21 mouse cellular contexts compared by ENCODE assay signal in the genomic region with DNA sequence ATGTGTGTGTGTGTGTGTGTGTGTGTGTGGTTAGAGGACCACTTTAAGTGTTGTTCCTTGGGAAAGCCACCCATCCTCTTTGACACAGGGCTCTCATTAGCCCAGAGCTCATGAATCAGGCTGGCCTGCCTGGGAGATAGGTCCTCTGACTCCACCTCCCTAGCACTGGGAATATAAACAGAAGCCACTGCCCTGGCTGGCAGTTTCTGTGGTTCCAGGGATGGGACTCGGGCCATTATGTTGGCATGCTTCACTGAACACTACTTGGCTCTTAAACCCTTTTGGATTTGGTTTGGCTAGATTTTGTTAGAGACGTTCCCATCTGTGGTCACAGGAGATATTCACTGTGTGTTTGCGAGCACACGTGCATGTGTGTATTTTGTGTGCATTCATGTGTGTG.
A peak's percentile ranks its signal among the peaks of the same experiment; 100 is the strongest.
DNase-seq lines count a peak whose midpoint lies in the region; ATAC-seq and TF ChIP-seq lines count a peak whose summit lies in the region.
"Had no signal": no experiment of that assay in that cellular context is flagged by ENCODE, and none has a peak within 500 bp of the region (broad histone marks: within the 10 kb centered on the region; RNA-seq: fewer than 3 reads in every experiment).

No protein-coding gene starts in this region.

- 80% methylated on average over 4 of the region's 4 CpGs for WGBS in hindbrain, embryonic 13.5 days
- WGBS in hindbrain, embryonic 12.5 days = 83% methylated on average over 4 of the region's 4 CpGs
- 74% methylated on average over 4 of the region's 4 CpGs for WGBS in neural tube, embryonic 13.5 days
- 80% methylated on average over 4 of the region's 4 CpGs for WGBS in liver, postnatal 0 days (ENCODE audit: insufficient replicate concordance)

- no peak for ATAC-seq in hindbrain, embryonic 13.5 days (ENCODE audit: low FRiP score)
- no peak for ATAC-seq in hindbrain, embryonic 12.5 days (ENCODE audit: low FRiP score)
- ATAC-seq in neural tube, embryonic 13.5 days (ENCODE audit: low read depth) = peak; percentile 53; the same call in 1 of the 2 replicates
- no peak for ATAC-seq in liver, postnatal 0 days
- ATAC-seq: intestine, postnatal 0 days had no signal

- TF ChIP-seq CTCF in liver, postnatal 0 days (IDR thresholded peaks at IDR 0.05; ENCODE audit: low read depth) = no peak

- no peak overlapping the region for H3K4me2 ChIP-seq in hindbrain, embryonic 13.5 days
- no peak overlapping the region for H3K4me2 ChIP-seq in hindbrain, embryonic 12.5 days (replicated peaks)
- H3K4me2 ChIP-seq in neural tube, embryonic 13.5 days = no peak overlapping the region
- no peak overlapping the region for H3K4me2 ChIP-seq in liver, postnatal 0 days (ENCODE audit: low read depth, low read length)
- H3K4me2 ChIP-seq: embryonic facial prominence, embryonic 12.5 days; heart, embryonic 12.5 days; hindbrain, embryonic 15.5 days; liver, embryonic 11.5 days; lung, embryonic 14.5 days had no signal

- H3K4me3 ChIP-seq in hindbrain, embryonic 13.5 days = no peak overlapping the region
- no peak overlapping the region for H3K4me3 ChIP-seq in hindbrain, embryonic 12.5 days
- no peak overlapping the region for H3K4me3 ChIP-seq in neural tube, embryonic 13.5 days
- no peak overlapping the region for H3K4me3 ChIP-seq in liver, postnatal 0 days (ENCODE audit: low read depth, low read length)
- H3K4me3 ChIP-seq: embryonic facial prominence, embryonic 12.5 days; heart, embryonic 12.5 days; hindbrain, embryonic 15.5 days had no signal

- no peak overlapping the region for H3K9ac ChIP-seq in hindbrain, embryonic 13.5 days
- no peak overlapping the region for H3K9ac ChIP-seq in hindbrain, embryonic 12.5 days
- no peak overlapping the region for H3K9ac ChIP-seq in neural tube, embryonic 13.5 days
- H3K9ac ChIP-seq in liver, postnatal 0 days (replicated peaks) = no peak overlapping the region
- H3K9ac ChIP-seq: embryonic facial prominence, embryonic 12.5 days; heart, embryonic 12.5 days; hindbrain, embryonic 15.5 days; lung, embryonic 14.5 days had no signal

- TF ChIP-seq EP300 in liver, postnatal 0 days (IDR thresholded peaks at IDR 0.05; ENCODE audit: low read depth) = no peak

- no peaks in the 10 kb centered on the region for H3K4me1 ChIP-seq in hindbrain, embryonic 13.5 days (replicated peaks)
- no peaks in the 10 kb centered on the region for H3K4me1 ChIP-seq in hindbrain, embryonic 12.5 days
- H3K4me1 ChIP-seq in neural tube, embryonic 13.5 days (replicated peaks) = peaks cover 4% of the 10 kb centered on the region; the same call in 1 of the 2 replicates
- H3K4me1 ChIP-seq in liver, postnatal 0 days (ENCODE audit: insufficient read depth) = no peaks in the 10 kb centered on the region
- H3K4me1 ChIP-seq: embryonic facial prominence, embryonic 12.5 days; heart, embryonic 12.5 days; hindbrain, embryonic 15.5 days had no signal

- no peaks in the 10 kb centered on the region for H3K9me3 ChIP-seq in hindbrain, embryonic 13.5 days
- H3K9me3 ChIP-seq in hindbrain, embryonic 12.5 days (replicated peaks) = no peaks in the 10 kb centered on the region
- no peaks in the 10 kb centered on the region for H3K9me3 ChIP-seq in neural tube, embryonic 13.5 days
- H3K9me3 ChIP-seq in liver, postnatal 0 days (ENCODE audit: low read length) = peaks cover 3% of the 10 kb centered on the region
- H3K9me3 ChIP-seq: hindbrain, embryonic 15.5 days had no signal

- no peaks in the 10 kb centered on the region for H3K27me3 ChIP-seq in hindbrain, embryonic 13.5 days
- H3K27me3 ChIP-seq in hindbrain, embryonic 12.5 days = no peaks in the 10 kb centered on the region
- no peaks in the 10 kb centered on the region for H3K27me3 ChIP-seq in neural tube, embryonic 13.5 days
- H3K27me3 ChIP-seq in liver, postnatal 0 days (ENCODE audit: insufficient read depth, low read length) = no peaks in the 10 kb centered on the region
- H3K27me3 ChIP-seq: embryonic facial prominence, embryonic 12.5 days; heart, embryonic 12.5 days; hindbrain, embryonic 15.5 days had no signal

- H3K36me3 ChIP-seq in hindbrain, embryonic 13.5 days = no peaks in the 10 kb centered on the region
- H3K36me3 ChIP-seq in hindbrain, embryonic 12.5 days = no peaks in the 10 kb centered on the region
- no peaks in the 10 kb centered on the region for H3K36me3 ChIP-seq in neural tube, embryonic 13.5 days
- H3K36me3 ChIP-seq in liver, postnatal 0 days (replicated peaks; ENCODE audit: insufficient read depth, low read length) = no peaks in the 10 kb centered on the region
- H3K36me3 ChIP-seq: embryonic facial prominence, embryonic 12.5 days; heart, embryonic 12.5 days; hindbrain, embryonic 15.5 days had no signal

- H3K27ac ChIP-seq in hindbrain, embryonic 13.5 days = 0 out of 2 replicates have a peak overlapping the region, but pooled peaks have one; percentile 8
- H3K27ac ChIP-seq in hindbrain, embryonic 12.5 days = no peak overlapping the region
- H3K27ac ChIP-seq in neural tube, embryonic 13.5 days (replicated peaks) = no peak overlapping the region
- H3K27ac ChIP-seq in liver, postnatal 0 days (ENCODE audit: low read depth) = no peak overlapping the region
- H3K27ac ChIP-seq: embryonic facial prominence, embryonic 12.5 days; hindbrain, embryonic 15.5 days; kidney, postnatal 0 days had no signal

- DNase-seq in neural tube, embryonic 10.5 days (ENCODE audit: extremely low spot score, low spot score) = no peak
- DNase-seq in cerebellum, adult 8-10 months = peak; percentile 12
- peak; percentile 14 for DNase-seq in fibroblast of lung, adult 2 months (ENCODE audit: low read depth)
- DNase-seq in layer of hippocampus, adult 18-20 months (ENCODE audit: low spot score in 2 of 2) = no peak
- DNase-seq in liver, postnatal 0 days = no peak
- DNase-seq: adrenal gland, postnatal 14 days; B cell, adult 2 months; heart, adult 11 months; heart, postnatal 14 days; lung, embryonic 14.5 days; lung, postnatal 36 days; thymus, postnatal 36 days had no signal

Comparison
In these comparisons a context has a peak if more than half of its experiments do, and no peak if none do; other contexts are left out.
1. DNase-seq: peak in cerebellum, adult 8-10 months (single experiment) and fibroblast of lung, adult 2 months (single experiment); none in neural tube, embryonic 10.5 days (single experiment), layer of hippocampus, adult 18-20 months (0 of 2) and liver, postnatal 0 days (single experiment).